Mouse (Mus musculus): ENCODE data around the gene Etv6.
"Not testable (repeated sequence)": the region's sequence is repeated elsewhere in the genome, so short reads cannot be mapped to it uniquely, and the experiment has no call there.

Gene Etv6

GRCm38 (mm10) chr6:134035490-134036405, at the start of gene Etv6:
Gene Etv6, plus strand, starts transcription at chr6:134035700.
- DNase-seq (ENCODE audit: low read depth, low spot score): peak; percentile 84

- DNase-seq (ENCODE audit: low read depth, low spot score): no peak
These were observed 49.3 kb upstream of the Etv6 start for GRCm38 (mm10) chr6:133986161-133986560.

- no peak for DNase-seq (ENCODE audit: low read depth, low spot score)
These were observed 48.4 kb upstream of the Etv6 start for GRCm38 (mm10) chr6:133987068-133987591.

GRCm38 (mm10) chr6:133988011-133988410, 47.5 kb upstream of the Etv6 start:
- DNase-seq (ENCODE audit: low read depth, low spot score): no peak

- no peak for DNase-seq (ENCODE audit: low read depth, low spot score)
These were observed 38.0 kb upstream of the Etv6 start for GRCm38 (mm10) chr6:133997461-133997860.

- DNase-seq (ENCODE audit: low read depth, low spot score): no peak
These were observed 37.6 kb upstream of the Etv6 start for GRCm38 (mm10) chr6:133997935-133998334.

- DNase-seq (ENCODE audit: low read depth, low spot score): not testable (repeated sequence)
These were observed 20.9 kb upstream of the Etv6 start for GRCm38 (mm10) chr6:134014488-134015110.

- no peak for DNase-seq (ENCODE audit: low read depth, low spot score)
These were observed 16.7 kb upstream of the Etv6 start for GRCm38 (mm10) chr6:134018807-134019206.

- DNase-seq (ENCODE audit: low read depth, low spot score): no peak
These were observed 14.7 kb upstream of the Etv6 start for GRCm38 (mm10) chr6:134020821-134021220.

- DNase-seq (ENCODE audit: low read depth, low spot score): no peak
These were observed 9.2 kb upstream of the Etv6 start for GRCm38 (mm10) chr6:134026264-134026663.

GRCm38 (mm10) chr6:134027022-134027421, 8.5 kb upstream of the Etv6 start:
- no peak for DNase-seq (ENCODE audit: low read depth, low spot score)

- no peak for DNase-seq (ENCODE audit: low read depth, low spot score)
These were observed 3.0 kb upstream of the Etv6 start for GRCm38 (mm10) chr6:134032451-134032850.

GRCm38 (mm10) chr6:134034436-134034835, 1.1 kb upstream of the Etv6 start:
- no peak for DNase-seq (ENCODE audit: low read depth, low spot score)

GRCm38 (mm10) chr6:134034904-134035489, 503 bp upstream of the Etv6 start:
- DNase-seq (ENCODE audit: low read depth, low spot score): peak; percentile 84

- DNase-seq (ENCODE audit: low read depth, low spot score): no peak
These were observed 1.0 kb downstream of the Etv6 start for GRCm38 (mm10) chr6:134036491-134036911.

GRCm38 (mm10) chr6:134036951-134037431, 1.5 kb downstream of the Etv6 start:
- no peak for DNase-seq (ENCODE audit: low read depth, low spot score)

GRCm38 (mm10) chr6:134037960-134038359, 2.5 kb downstream of the Etv6 start:
- no peak for DNase-seq (ENCODE audit: low read depth, low spot score)

- no peak for DNase-seq (ENCODE audit: low read depth, low spot score)
These were observed 3.4 kb downstream of the Etv6 start for GRCm38 (mm10) chr6:134038881-134039280.

- no peak for DNase-seq (ENCODE audit: low read depth, low spot score)
These were observed 3.9 kb downstream of the Etv6 start for GRCm38 (mm10) chr6:134039351-134039750.

GRCm38 (mm10) chr6:134040312-134040711, 4.8 kb downstream of the Etv6 start:
- no peak for DNase-seq (ENCODE audit: low read depth, low spot score)

- no peak for DNase-seq (ENCODE audit: low read depth, low spot score)
These were observed 5.8 kb downstream of the Etv6 start for GRCm38 (mm10) chr6:134041286-134041685.

GRCm38 (mm10) chr6:134041916-134042315, 6.4 kb downstream of the Etv6 start:
- no peak for DNase-seq (ENCODE audit: low read depth, low spot score)
